Mouse (Mus musculus) brain, embryonic 14.5 days (tissue): ENCODE measurements around the gene Tnfsf9. TPM values are rescaled to one million over a fixed set of nuclear protein-coding genes. Genes with fewer than 3 reads are reported as not detected.

ENCODE experiments used
- DNase-seq: peaks from one replicate; pipeline ENCODE4 v3.0.0-alpha.2; 2011; ENCODE audit warnings: low read depth
- CTCF ChIP-seq: fragments of 200-500 bp; IDR thresholded peaks from 2 replicates; pipeline ENCODE4 v1.5.1; 2012; ENCODE audit warnings: inconsistent platforms, mild to moderate bottlenecking, moderate library complexity, borderline replicate concordance; ENCODE audit not compliant: insufficient read depth, insufficient read length; ENCODE audit errors: extremely low read depth
- POLR2A ChIP-seq: fragments of 200-500 bp; IDR thresholded peaks from 2 replicates; pipeline ENCODE4 v1.6.1; 2012; ENCODE audit warnings: mild to moderate bottlenecking, inconsistent platforms, borderline replicate concordance; ENCODE audit not compliant: poor library complexity, insufficient read depth, insufficient read length, severe bottlenecking; ENCODE audit errors: extremely low read depth
- polyA plus RNA-seq: library from polyadenylated mRNA; depleted of rRNA; stranded (reverse); fragments of >200 nt; gene quantifications from 2 replicates; pipeline ENCODE4 v1.2.3, GENCODE M21; 2012; rRNA removed

Tnfsf9 gene
- polyA plus RNA-seq: 7.1 and 8.8 TPM in 2 replicates

GRCm38 (mm10) chr17:57105181-57106034 is at the start of gene Tnfsf9:
Tnfsf9 (plus strand) TSS chr17:57105325.
- DNase-seq: peak; percentile 83
- TF ChIP-seq POLR2A (peak; percentile 14; the same call in 1 of the 2 replicates), CTCF (no peak)

- no peak for TF ChIP-seq POLR2A
- TF ChIP-seq CTCF: no peak
- DNase-seq: no peak
These were observed 48.9 kb upstream of the Tnfsf9 start for GRCm38 (mm10) chr17:57056246-57056645.

- peak; percentile 37 for DNase-seq
- TF ChIP-seq CTCF (no peak), POLR2A (no peak)
These were observed 46.1 kb upstream of the Tnfsf9 start, which contains the start of gene Crb3 for GRCm38 (mm10) chr17:57058891-57059485. Crb3 (plus strand) TSS chr17:57059105.

GRCm38 (mm10) chr17:57059486-57059977 is 45.6 kb upstream of the Tnfsf9 start, which contains the start of gene Slc25a23:
Slc25a23 (minus strand) TSS chr17:57059863.
- DNase-seq: peak; percentile 96
- 0 out of 2 replicates have a peak, but pooled peaks have one; percentile 39 for TF ChIP-seq POLR2A
- TF ChIP-seq CTCF: no peak

GRCm38 (mm10) chr17:57060231-57060801 is 44.8 kb upstream of the Tnfsf9 start:
- DNase-seq: peak; percentile 99
- TF ChIP-seq POLR2A (0 out of 2 replicates have a peak, but pooled peaks have one; percentile 16), CTCF (peak; percentile 78)

GRCm38 (mm10) chr17:57061069-57061468 is 44.1 kb upstream of the Tnfsf9 start:
- TF ChIP-seq CTCF (no peak), POLR2A (no peak)
- DNase-seq: no peak

GRCm38 (mm10) chr17:57062011-57062521 is 43.1 kb upstream of the Tnfsf9 start:
- TF ChIP-seq POLR2A: no peak
- TF ChIP-seq CTCF: no peak
- no peak for DNase-seq

GRCm38 (mm10) chr17:57062548-57062947 is 42.6 kb upstream of the Tnfsf9 start:
- no peak for DNase-seq
- TF ChIP-seq CTCF (no peak), POLR2A (no peak)

GRCm38 (mm10) chr17:57063031-57063430 is 42.1 kb upstream of the Tnfsf9 start:
- TF ChIP-seq CTCF (no peak), POLR2A (no peak)

GRCm38 (mm10) chr17:57066908-57067307 is 38.2 kb upstream of the Tnfsf9 start:
- no peak for TF ChIP-seq CTCF
- no peak for DNase-seq

More at GRCm38 (mm10) chr17:57063031-57063430, 42.1 kb upstream of the Tnfsf9 start:
- DNase-seq: no peak

- no peak for DNase-seq
- TF ChIP-seq CTCF: no peak
- no peak for TF ChIP-seq POLR2A
These were observed 34.9 kb upstream of the Tnfsf9 start for GRCm38 (mm10) chr17:57070272-57070671.
